Mouse (Mus musculus) heart, embryonic 12.5 days (tissue): ENCODE measurements around the gene Cyp2c69. TPM values are rescaled to one million over a fixed set of nuclear protein-coding genes. Genes with fewer than 3 reads are reported as not detected.

Experiments used
- polyA plus RNA-seq: library from polyadenylated mRNA; unstranded; fragments of >200 nt; fragmentation: Nextera tagmentation; extraction: Ambion mirVana; gene quantifications from 2 replicates; pipeline ENCODE4 v1.2.1, GENCODE M21; 2016

Cyp2c69 gene
- polyA plus RNA-seq, 1 experiment from 2014 or later, result not detected

Other genes starting within 250 kb of the Cyp2c69 start
- gene Cyp2c67, start 237.7 kb downstream of the Cyp2c69 start, polyA plus RNA-seq, result not detected in 2 replicates
- 0.24 and 0.73 TPM in 2 replicates for gene Cyp2c68, start 145.7 kb downstream of the Cyp2c69 start, polyA plus RNA-seq
- gene Cyp2c40, start 74.0 kb downstream of the Cyp2c69 start, polyA plus RNA-seq, result not detected in 2 replicates
- gene Cyp2c37, start 105.6 kb upstream of the Cyp2c69 start, polyA plus RNA-seq, result not detected in 2 replicates
- gene Cyp2c54, start 187.0 kb upstream of the Cyp2c69 start, polyA plus RNA-seq, result not detected in 2 replicates
- gene Cyp2c50, start 202.9 kb upstream of the Cyp2c69 start, polyA plus RNA-seq, result not detected in 2 replicates